Mouse (Mus musculus) liver, embryonic 14.5 days (tissue): ENCODE results near the gene Hist1h3f.

Experiments used
- CTCF ChIP-seq: IDR thresholded peaks from 2 replicates; pipeline ENCODE4 v1.5.1; 2016; ENCODE audit warnings: antibody characterized with exemption, low read depth, control low read depth
- EP300 ChIP-seq: IDR thresholded peaks from 2 replicates; pipeline ENCODE4 v1.6.1; 2016; ENCODE audit warnings: antibody characterized with exemption, low read depth

- TF ChIP-seq EP300 = no peak
- no peak for TF ChIP-seq CTCF
These were observed 33.7 kb upstream of the Hist1h3f start for GRCm38 (mm10) chr13:23510127-23510526.
